Mouse (Mus musculus) midbrain, embryonic 10.5 days (tissue): Measurements from ENCODE around the gene Col6a1. TPM values are rescaled to one million over a fixed set of nuclear protein-coding genes. Genes with fewer than 3 reads are reported as not detected.

Experiments
- DNase-seq: peaks from one replicate; pipeline ENCODE4 v3.0.0-alpha.2; 2017; ENCODE audit warnings: low spot score
- H3K27ac ChIP-seq: fragments of 300-500 bp; sonication (generic); replicated peaks from 2 replicates; pipeline ENCODE4 v1.5.1; 2016; ENCODE audit warnings: mild to moderate bottlenecking
- H3K27me3 ChIP-seq: fragments of 300-500 bp; sonication (generic); 2 replicates; pipeline ENCODE4 v1.6.1; 2016; ENCODE audit warnings: low read depth, mild to moderate bottlenecking; ENCODE audit not compliant: poor library complexity, severe bottlenecking
- H3K36me3 ChIP-seq: fragments of 300-500 bp; sonication (generic); 2 replicates; pipeline ENCODE4 v1.6.1; 2016; ENCODE audit warnings: mild to moderate bottlenecking, moderate library complexity
- H3K4me1 ChIP-seq: fragments of 300-500 bp; sonication (generic); 2 replicates; pipeline ENCODE4 v1.6.1; 2016
- H3K4me3 ChIP-seq: fragments of 300-500 bp; sonication (generic); 2 replicates; pipeline ENCODE4 v1.5.1; 2016; ENCODE audit warnings: mild to moderate bottlenecking, moderate library complexity
- H3K9me3 ChIP-seq: fragments of 300-500 bp; sonication (generic); replicated peaks from 2 replicates; pipeline ENCODE4 v1.6.1; 2016; ENCODE audit warnings: mild to moderate bottlenecking
- WGBS: fragments of 180-500 bp; shearing (Covaris S2); methylation state at CpG from one replicate; pipeline ENCODE4 v1.1.7; 2016; 5-methylcytosine and 5-hydroxymethylcytosine counted together
- polyA plus RNA-seq: library from polyadenylated mRNA; unstranded; fragments of >200 nt; fragmentation: Nextera tagmentation; extraction: Ambion mirVana; gene quantifications from 2 replicates; pipeline ENCODE4 v1.2.1, GENCODE M21; 2016

The Col6a1 gene
- polyA plus RNA-seq, 1 experiment from 2014 or later = 8.0 TPM

GRCm38 (mm10) chr10:76721746-76722145 lies 4.2 kb downstream of the Col6a1 start:
- Histone ChIP-seq H3K27me3 (no peaks in the 10 kb centered on the region), H3K9me3 (no peaks in the 10 kb centered on the region), H3K4me1 (peaks cover 8% of the 10 kb centered on the region; the same call in 1 of the 2 replicates), H3K27ac (no peak overlapping the region), H3K4me3 (no peak overlapping the region), H3K36me3 (no peaks in the 10 kb centered on the region)
- WGBS = 94% methylated on average over 6 of the region's 6 CpGs
- no peak for DNase-seq

DNA sequence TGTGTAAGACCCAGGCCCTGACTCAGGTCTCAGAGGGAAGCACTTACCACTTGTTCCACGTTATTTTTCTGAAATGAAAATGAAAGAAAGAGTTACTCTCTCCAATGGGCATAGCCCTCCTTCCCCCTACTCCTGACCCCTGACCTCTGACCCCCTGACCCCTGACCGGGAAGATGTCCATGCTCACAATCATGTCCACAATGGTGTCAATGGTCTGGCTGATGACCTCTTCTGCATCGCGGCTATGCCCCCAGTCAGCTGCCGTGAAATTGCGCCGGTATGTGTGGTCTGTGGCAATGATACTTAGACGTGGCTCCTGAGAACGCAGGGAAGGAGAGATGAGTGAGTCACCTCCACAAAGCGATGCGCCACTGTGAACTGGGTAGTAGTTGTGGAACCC lies 4.8 kb downstream of the Col6a1 start:
- no peak for DNase-seq
- Histone ChIP-seq H3K4me3 (no peak overlapping the region), H3K4me1 (peaks cover 8% of the 10 kb centered on the region; the same call in 1 of the 2 replicates), H3K9me3 (no peaks in the 10 kb centered on the region), H3K36me3 (no peaks in the 10 kb centered on the region), H3K27me3 (no peaks in the 10 kb centered on the region), H3K27ac (no peak overlapping the region)
- WGBS = 83% methylated on average over 11 of the region's 11 CpGs

- H3K27ac ChIP-seq = no peak overlapping the region
- H3K9me3 ChIP-seq = no peaks in the 10 kb centered on the region
- no peak overlapping the region for H3K4me3 ChIP-seq
- no peak for DNase-seq
- no peaks in the 10 kb centered on the region for H3K4me1 ChIP-seq
- 88% methylated on average over 4 of the region's 4 CpGs for WGBS
- H3K36me3 ChIP-seq = no peaks in the 10 kb centered on the region
- H3K27me3 ChIP-seq = no peaks in the 10 kb centered on the region
These were observed 8.3 kb downstream of the Col6a1 start for GRCm38 (mm10) chr10:76717631-76718030.

DNA sequence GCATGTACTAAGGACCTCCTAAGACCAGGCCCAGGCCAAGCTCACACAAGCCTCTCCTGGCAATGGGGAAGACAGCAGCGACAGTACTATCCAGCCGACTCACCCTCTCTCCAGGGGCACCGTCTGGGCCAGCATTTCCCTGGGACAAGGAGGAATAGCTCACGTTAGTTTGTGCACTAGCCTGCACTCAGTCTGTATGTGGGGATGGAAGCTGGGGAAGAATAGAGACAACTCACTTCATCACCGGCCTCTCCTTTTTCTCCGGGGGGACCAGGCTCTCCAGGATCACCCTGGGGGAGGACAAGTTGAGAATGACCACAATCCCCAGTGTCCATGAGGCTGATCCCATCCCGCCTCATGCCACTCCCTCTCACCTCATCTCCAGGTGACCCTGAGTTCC lies 8.9 kb downstream of the Col6a1 start:
- 89% methylated on average over 7 of the region's 7 CpGs for WGBS
- no peaks in the 10 kb centered on the region for H3K4me1 ChIP-seq
- no peaks in the 10 kb centered on the region for H3K9me3 ChIP-seq

GRCm38 (mm10) chr10:76714303-76714702 lies 11.7 kb downstream of the Col6a1 start:
- Histone ChIP-seq H3K9me3 (no peaks in the 10 kb centered on the region), H3K27ac (no peak overlapping the region), H3K4me1 (no peaks in the 10 kb centered on the region), H3K27me3 (no peaks in the 10 kb centered on the region), H3K4me3 (no peak overlapping the region), H3K36me3 (no peaks in the 10 kb centered on the region)
- WGBS = 88% methylated on average over 7 of the region's 7 CpGs
- DNase-seq = no peak

More for the DNA sequence above, 8.9 kb downstream of the Col6a1 start:
- H3K4me3 ChIP-seq = no peak overlapping the region
- no peaks in the 10 kb centered on the region for H3K27me3 ChIP-seq
- DNase-seq = no peak
- H3K36me3 ChIP-seq = no peaks in the 10 kb centered on the region
- no peak overlapping the region for H3K27ac ChIP-seq

GRCm38 (mm10) chr10:76712500-76712899 lies 13.5 kb downstream of the Col6a1 start:
- no peaks in the 10 kb centered on the region for H3K27me3 ChIP-seq
- H3K4me1 ChIP-seq = no peaks in the 10 kb centered on the region
- no peaks in the 10 kb centered on the region for H3K9me3 ChIP-seq
- H3K4me3 ChIP-seq = no peak overlapping the region
- no peak for DNase-seq
- 80% methylated on average over 3 of the region's 3 CpGs for WGBS
- H3K36me3 ChIP-seq = no peaks in the 10 kb centered on the region
- no peak overlapping the region for H3K27ac ChIP-seq

- H3K4me3 ChIP-seq = no peak overlapping the region
- H3K27me3 ChIP-seq = no peaks in the 10 kb centered on the region
- no peaks in the 10 kb centered on the region for H3K4me1 ChIP-seq
- H3K36me3 ChIP-seq = no peaks in the 10 kb centered on the region
- no peaks in the 10 kb centered on the region for H3K9me3 ChIP-seq
- WGBS = 96% methylated on average over 16 of the region's 16 CpGs
- H3K27ac ChIP-seq = no peak overlapping the region
- no peak for DNase-seq
These were observed 14.6 kb downstream of the Col6a1 start for GRCm38 (mm10) chr10:76711331-76711730.

DNA sequence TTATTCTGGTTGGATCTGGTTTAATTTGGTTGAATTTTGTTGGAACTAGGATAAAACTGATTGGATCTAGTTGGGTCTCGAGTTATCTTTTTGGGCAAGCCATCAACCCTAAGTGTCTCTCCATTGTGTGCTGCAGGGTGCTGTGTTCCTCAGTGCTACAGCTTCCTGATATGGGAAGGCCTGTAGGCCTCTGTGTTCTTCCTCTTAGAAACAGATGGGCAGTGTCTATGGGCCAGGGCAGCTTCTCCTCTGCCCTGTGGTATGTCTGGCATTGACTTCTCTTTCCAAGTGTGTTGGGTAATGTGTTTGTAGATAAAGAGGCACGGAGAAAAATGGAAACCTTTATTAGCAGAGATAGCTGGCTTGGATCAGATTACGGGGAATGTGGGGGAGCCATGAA lies 17.5 kb downstream of the Col6a1 start:
- no peak for DNase-seq
- 85% methylated on average over 3 of the region's 3 CpGs for whole genome bisulfite sequencing
- Histone ChIP-seq H3K36me3 (no peaks in the 10 kb centered on the region), H3K27me3 (no peaks in the 10 kb centered on the region), H3K27ac (no peak overlapping the region), H3K4me3 (no peak overlapping the region), H3K4me1 (no peaks in the 10 kb centered on the region), H3K9me3 (no peaks in the 10 kb centered on the region)

DNA sequence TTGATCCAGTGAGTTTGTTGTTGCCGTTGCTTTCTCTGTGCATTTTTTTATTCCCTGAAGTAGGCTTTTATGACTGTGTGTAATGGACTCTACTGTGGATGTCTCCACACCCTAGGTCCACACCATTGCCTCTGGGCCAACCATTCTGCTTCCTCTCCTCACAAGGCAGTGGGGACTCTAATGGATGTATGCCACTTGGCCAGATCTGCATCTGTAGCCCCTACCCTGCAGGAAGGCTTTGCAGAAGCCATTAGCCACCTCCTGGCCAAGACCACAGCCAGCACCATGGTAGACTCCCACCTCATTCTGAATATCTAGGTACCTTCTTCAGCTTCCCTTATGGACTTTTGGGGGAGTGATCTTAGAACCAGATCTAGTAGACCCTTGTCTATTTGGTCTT lies 18.4 kb downstream of the Col6a1 start:
- WGBS = 93% methylated on average over 1 of the region's 1 CpGs
- Histone ChIP-seq H3K36me3 (no peaks in the 10 kb centered on the region), H3K9me3 (no peaks in the 10 kb centered on the region), H3K4me1 (no peaks in the 10 kb centered on the region), H3K27me3 (no peaks in the 10 kb centered on the region), H3K4me3 (no peak overlapping the region), H3K27ac (no peak overlapping the region)
- DNase-seq = no peak

- WGBS = 92% methylated on average over 2 of the region's 2 CpGs
These were observed 19.0 kb downstream of the Col6a1 start for GRCm38 (mm10) chr10:76707001-76707400.

DNA sequence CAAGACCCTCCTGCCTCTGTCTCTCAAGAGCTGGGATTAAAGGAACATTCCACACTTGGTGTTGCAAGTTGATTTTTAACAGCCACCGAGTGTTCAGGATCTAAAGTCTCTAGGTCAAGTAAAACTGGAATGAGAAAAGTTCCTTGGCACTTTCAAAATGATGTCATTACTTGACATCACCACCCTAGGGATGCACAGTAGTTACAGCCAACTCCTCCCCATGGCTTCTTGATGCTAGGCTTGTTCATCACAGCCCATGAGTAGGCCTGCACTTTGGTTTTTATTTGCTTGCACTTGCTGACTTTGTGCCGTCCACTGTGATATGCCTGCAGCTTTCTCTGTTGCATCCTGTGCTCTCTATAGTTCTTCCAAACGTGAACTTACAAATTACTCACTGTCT lies 21.6 kb downstream of the Col6a1 start:
- no peaks in the 10 kb centered on the region for H3K36me3 ChIP-seq
- no peak overlapping the region for H3K27ac ChIP-seq
- no peaks in the 10 kb centered on the region for H3K27me3 ChIP-seq
- 88% methylated on average over 3 of the region's 3 CpGs for WGBS
- no peaks in the 10 kb centered on the region for H3K4me1 ChIP-seq
- no peak for DNase-seq
- H3K9me3 ChIP-seq = no peaks in the 10 kb centered on the region
- H3K4me3 ChIP-seq = no peak overlapping the region

More at GRCm38 (mm10) chr10:76707001-76707400, 19.0 kb downstream of the Col6a1 start:
- no peaks in the 10 kb centered on the region for H3K9me3 ChIP-seq
- no peak overlapping the region for H3K27ac ChIP-seq
- no peaks in the 10 kb centered on the region for H3K4me1 ChIP-seq
- H3K4me3 ChIP-seq = no peak overlapping the region
- H3K27me3 ChIP-seq = no peaks in the 10 kb centered on the region
- no peaks in the 10 kb centered on the region for H3K36me3 ChIP-seq
- DNase-seq = no peak

DNA sequence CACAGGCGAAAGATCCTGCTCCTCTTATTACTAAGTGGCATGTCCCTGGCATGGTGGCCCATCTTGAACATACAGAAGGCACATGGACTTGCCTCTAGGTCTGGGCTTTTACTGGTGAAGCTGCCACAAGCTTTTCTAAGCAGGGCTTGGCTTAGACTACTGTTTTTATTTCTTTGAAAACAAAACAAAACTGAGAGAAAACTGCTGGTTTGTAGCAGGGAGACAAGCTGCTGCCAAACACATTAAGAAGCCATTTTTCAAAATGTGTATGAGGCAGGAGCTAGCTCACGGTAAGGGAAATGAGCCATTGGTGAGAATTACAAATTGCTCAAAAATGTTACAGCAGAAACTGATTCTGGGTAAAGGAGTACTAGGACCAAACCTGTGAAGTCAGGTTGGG lies 24.5 kb downstream of the Col6a1 start:
- Histone ChIP-seq H3K36me3 (no peaks in the 10 kb centered on the region), H3K27me3 (no peaks in the 10 kb centered on the region), H3K9me3 (no peaks in the 10 kb centered on the region), H3K4me1 (no peaks in the 10 kb centered on the region), H3K27ac (no peak overlapping the region), H3K4me3 (no peak overlapping the region)
- 89% methylated on average over 2 of the region's 2 CpGs for WGBS
- no peak for DNase-seq

- 83% methylated on average over 7 of the region's 7 CpGs for WGBS
- Histone ChIP-seq H3K27me3 (no peaks in the 10 kb centered on the region), H3K36me3 (no peaks in the 10 kb centered on the region), H3K4me3 (no peak overlapping the region), H3K4me1 (no peaks in the 10 kb centered on the region), H3K9me3 (no peaks in the 10 kb centered on the region), H3K27ac (no peak overlapping the region)
- DNase-seq = no peak
These were observed 26.2 kb downstream of the Col6a1 start for GRCm38 (mm10) chr10:76699816-76700215.

GRCm38 (mm10) chr10:76695283-76695885 lies 30.6 kb downstream of the Col6a1 start:
- no peak for DNase-seq
- H3K27me3 ChIP-seq = no peaks in the 10 kb centered on the region
- H3K36me3 ChIP-seq = no peaks in the 10 kb centered on the region
- H3K27ac ChIP-seq = no peak overlapping the region
- H3K4me1 ChIP-seq = no peaks in the 10 kb centered on the region
- 89% methylated on average over 10 of the region's 10 CpGs for whole genome bisulfite sequencing
- no peaks in the 10 kb centered on the region for H3K9me3 ChIP-seq
- no peak overlapping the region for H3K4me3 ChIP-seq
